Mouse (Mus musculus): ENCODE measurements at regions not wholly inside any gene's neighbourhood (a gene's known extent, or its start where the extent isn't known, plus 50 kb on each side); places are given as distances from the start of the nearest gene placed in this dataset.

- peak; percentile 28 for DNase-seq
These were observed 88.1 kb upstream of the Usp51 start for GRCm38 (mm10) chrX:152918212-152918611.

GRCm38 (mm10) chrX:152926991-152927390 is 79.3 kb upstream of the Usp51 start:
- no peak for DNase-seq

GRCm38 (mm10) chrX:152946201-152946600 is 60.1 kb upstream of the Usp51 start:
- no peak for DNase-seq
